Mouse (Mus musculus): ENCODE measurements around the gene Fam110c. TPM values are rescaled to one million over a fixed set of nuclear protein-coding genes. Genes with fewer than 3 reads are reported as not detected.

The Fam110c gene
- total RNA-seq (2023), result 0.24 TPM

DNA sequence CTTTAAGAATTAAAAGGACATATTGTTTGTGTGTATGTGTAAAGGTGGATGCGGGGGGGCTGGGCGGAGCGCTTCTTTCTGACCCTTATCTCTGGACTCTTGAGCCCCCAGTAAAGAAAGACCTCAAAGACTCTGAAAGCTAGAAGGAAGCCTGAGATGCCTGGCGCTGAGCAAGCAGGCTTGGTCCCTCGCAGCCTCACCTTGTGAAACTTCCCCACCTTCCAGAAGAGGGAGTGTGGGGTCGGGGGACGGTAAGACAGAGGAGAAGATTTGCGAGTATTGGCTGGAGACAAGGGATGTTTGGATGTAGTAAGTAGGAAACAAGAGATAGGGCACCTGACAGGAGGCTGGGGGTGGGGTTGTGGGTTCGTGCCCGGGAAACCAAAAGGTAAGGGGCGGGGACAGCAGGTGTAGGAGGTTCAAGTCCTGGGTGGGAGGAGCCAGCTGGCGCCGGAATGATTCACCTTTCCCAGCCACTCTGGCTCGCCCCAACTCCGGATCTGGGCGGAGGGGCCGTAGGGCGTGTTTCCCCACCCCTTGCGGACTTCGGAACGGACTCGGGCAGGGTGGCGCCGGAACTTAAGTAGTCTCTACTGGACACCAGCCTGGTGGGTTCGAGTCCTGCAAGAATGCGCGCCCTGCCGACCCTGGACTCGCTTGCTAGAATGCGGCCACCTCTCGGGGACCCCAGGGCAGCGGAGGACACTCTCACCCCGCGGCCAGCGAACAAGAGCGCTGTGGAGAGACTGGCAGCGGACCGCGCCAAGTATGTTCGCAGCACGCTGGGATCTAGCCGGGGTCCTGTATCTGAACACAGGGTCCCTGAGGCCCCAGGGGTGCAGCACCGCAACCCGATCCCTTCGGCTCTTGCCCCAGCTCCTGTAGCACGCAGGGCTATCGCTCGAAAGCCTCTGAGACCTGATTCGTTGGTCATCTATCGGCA is at the start of gene Fam110c:
TSS of gene Fam110c (plus strand) at position 450 of the 943 bp plus-strand sequence.

Other genes starting within 250 kb of the Fam110c start
- not detected for gene Alkal2, start 189.5 kb upstream of the Fam110c start, total RNA-seq (2023)
- 23.1 TPM for gene Acp1, start 162.3 kb upstream of the Fam110c start, total RNA-seq (2023)
- gene Sh3yl1, start 162.2 kb upstream of the Fam110c start, total RNA-seq (2023), result 1.4 TPM
- gene Gm6993, start 166.9 kb downstream of the Fam110c start, total RNA-seq (2023), result not detected
- gene Lamb1, start 191.4 kb downstream of the Fam110c start, total RNA-seq (2023), result 0.68 TPM

Data from CD4-positive naive resting alpha-beta T cell, adult 57 days (primary cell).